Mouse (Mus musculus): ENCODE results near the gene A930017K11Rik. TPM values are rescaled to one million over a fixed set of nuclear protein-coding genes. Genes with fewer than 3 reads are reported as not detected.

A930017K11Rik gene
- polyA plus RNA-seq, 1 experiment: not detected

DNA sequence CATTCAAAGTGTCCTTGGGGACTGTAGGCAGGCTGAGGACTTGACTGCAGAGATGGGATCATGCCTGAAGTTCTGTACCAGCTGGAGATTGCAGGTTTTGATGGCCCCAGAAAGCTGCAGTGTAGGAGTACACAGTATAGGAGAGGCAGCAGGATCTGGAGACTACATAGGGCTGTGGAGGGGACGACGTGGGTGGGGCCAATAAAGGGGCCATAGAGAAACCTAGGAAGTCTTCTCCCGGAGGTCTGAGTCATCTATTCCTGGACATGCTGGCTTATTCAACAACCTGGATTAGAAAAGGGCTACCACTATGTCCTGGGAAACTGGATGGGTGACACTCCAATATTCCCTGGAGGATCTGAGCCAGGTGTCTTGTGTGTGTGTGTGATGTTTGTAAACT is 3.4 kb upstream of the A930017K11Rik start:
- H3K4me1 ChIP-seq (ENCODE audit: control insufficient read depth, insufficient read depth, low read length): no peaks in the 10 kb centered on the region; the same call in 1 of the 2 replicates
- TF ChIP-seq POLR2A (IDR thresholded peaks at IDR 0.05; ENCODE audit: borderline replicate concordance, control insufficient read depth, low read depth, low read length) (no peak), CTCF (IDR thresholded peaks at IDR 0.05; ENCODE audit: control insufficient read depth, insufficient read depth, low read length) (no peak)
- H3K4me3 ChIP-seq (replicated peaks; ENCODE audit: control insufficient read depth, low read depth, low read length): no peak overlapping the region
- 47% methylated on average over 3 of the region's 3 CpGs for WGBS
- no peak overlapping the region for H3K27ac ChIP-seq (ENCODE audit: control insufficient read depth, insufficient read depth, low read depth, low read length, poor library complexity)

DNA sequence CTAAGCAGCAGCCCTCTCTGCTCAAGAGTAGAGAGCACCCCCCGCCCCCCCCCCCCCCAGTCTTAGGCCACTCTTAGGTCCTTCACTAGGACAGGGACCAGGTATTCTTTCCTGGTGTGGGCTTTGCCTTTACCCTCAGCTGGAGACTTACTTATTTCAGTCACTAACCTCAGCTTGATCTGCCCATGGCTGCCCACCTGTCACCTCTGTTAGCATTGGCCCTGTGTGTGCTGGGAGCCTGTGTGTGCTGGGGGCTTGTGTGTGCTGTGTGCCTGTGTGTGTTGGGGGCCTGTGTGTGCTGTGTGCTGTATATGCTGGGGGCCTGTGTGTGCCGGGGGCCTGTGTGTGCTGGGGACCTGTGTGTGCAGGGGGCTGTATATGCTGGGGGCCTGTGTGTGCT is 2.3 kb upstream of the A930017K11Rik start:
- WGBS: 66% methylated on average over 2 of the region's 2 CpGs

DNA sequence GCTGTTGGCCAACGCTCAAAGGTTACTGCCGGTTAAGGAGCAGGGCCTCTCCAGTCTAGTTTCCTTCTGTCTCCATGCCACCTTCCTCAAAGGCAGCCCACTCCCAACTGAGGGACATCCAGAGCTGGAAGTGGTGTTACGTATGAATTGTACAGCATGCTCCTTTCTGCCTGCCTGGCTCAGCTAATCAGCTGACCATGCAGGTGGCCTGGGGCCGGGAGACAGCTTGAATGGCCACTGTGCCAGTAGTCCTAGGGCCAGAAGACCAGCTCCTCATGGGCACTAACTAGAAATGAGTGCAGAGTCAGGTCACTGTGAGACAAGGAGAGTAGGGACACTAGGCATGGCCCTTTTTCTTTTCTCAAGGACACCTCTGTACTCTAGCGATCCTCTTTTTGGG is 796 bp upstream of the A930017K11Rik start:
- WGBS: 83% methylated on average over 5 of the region's 5 CpGs
- H3K4me3 ChIP-seq (replicated peaks; ENCODE audit: control insufficient read depth, low read depth, low read length): no peak overlapping the region
- H3K27ac ChIP-seq (ENCODE audit: control insufficient read depth, insufficient read depth, low read depth, low read length, poor library complexity): no peak overlapping the region
- TF ChIP-seq POLR2A (IDR thresholded peaks at IDR 0.05; ENCODE audit: borderline replicate concordance, control insufficient read depth, low read depth, low read length): no peak
- TF ChIP-seq CTCF (IDR thresholded peaks at IDR 0.05; ENCODE audit: control insufficient read depth, insufficient read depth, low read length): no peak
- H3K4me1 ChIP-seq (ENCODE audit: control insufficient read depth, insufficient read depth, low read length): no peaks in the 10 kb centered on the region

More for the DNA sequence above, 2.3 kb upstream of the A930017K11Rik start:
- H3K4me1 ChIP-seq (ENCODE audit: control insufficient read depth, insufficient read depth, low read length): no peaks in the 10 kb centered on the region
- no peak overlapping the region for H3K27ac ChIP-seq (ENCODE audit: control insufficient read depth, insufficient read depth, low read depth, low read length, poor library complexity)
- TF ChIP-seq CTCF (IDR thresholded peaks at IDR 0.05; ENCODE audit: control insufficient read depth, insufficient read depth, low read length): no peak
- no peak for TF ChIP-seq POLR2A (IDR thresholded peaks at IDR 0.05; ENCODE audit: borderline replicate concordance, control insufficient read depth, low read depth, low read length)
- no peak overlapping the region for H3K4me3 ChIP-seq (replicated peaks; ENCODE audit: control insufficient read depth, low read depth, low read length)

DNA sequence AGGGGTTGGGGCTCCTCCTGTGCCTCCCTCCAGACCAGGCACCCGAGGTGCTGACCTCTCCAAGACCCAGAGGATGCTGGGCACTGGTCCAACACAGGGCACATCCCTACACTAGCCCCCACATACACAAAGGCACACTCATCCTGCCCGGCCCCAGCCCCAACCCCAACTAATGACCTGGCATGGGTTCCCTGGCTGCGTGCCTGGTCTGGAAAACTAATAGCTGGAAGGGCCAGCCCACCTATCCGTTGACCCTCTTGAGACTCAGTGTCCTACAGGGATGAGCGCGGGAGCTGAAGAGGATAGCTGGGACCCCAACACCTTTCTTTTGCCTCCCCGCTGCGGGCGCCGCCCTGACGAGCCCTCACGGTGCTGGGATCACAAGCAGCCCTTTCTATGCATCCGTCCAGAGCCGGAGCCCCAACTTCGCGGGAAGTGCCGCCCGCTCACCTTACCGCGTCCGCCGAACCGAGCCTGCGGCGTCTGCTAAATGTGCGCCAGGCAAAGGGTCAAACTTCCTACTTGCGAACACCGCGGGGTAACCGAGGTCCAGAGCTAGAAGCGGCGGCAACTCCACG is 1.1 kb downstream of the A930017K11Rik start:
- TF ChIP-seq CTCF (IDR thresholded peaks at IDR 0.05; ENCODE audit: control insufficient read depth, insufficient read depth, low read length): no peak
- TF ChIP-seq POLR2A (IDR thresholded peaks at IDR 0.05; ENCODE audit: borderline replicate concordance, control insufficient read depth, low read depth, low read length): no peak
- Histone ChIP-seq H3K4me1 (ENCODE audit: control insufficient read depth, insufficient read depth, low read length) (no peaks in the 10 kb centered on the region), H3K27ac (ENCODE audit: control insufficient read depth, insufficient read depth, low read depth, low read length, poor library complexity) (no peak overlapping the region; the same call in 1 of the 2 replicates), H3K4me3 (replicated peaks; ENCODE audit: control insufficient read depth, low read depth, low read length) (no peak overlapping the region)
- 1% methylated on average over 33 of the region's 33 CpGs for WGBS

DNA sequence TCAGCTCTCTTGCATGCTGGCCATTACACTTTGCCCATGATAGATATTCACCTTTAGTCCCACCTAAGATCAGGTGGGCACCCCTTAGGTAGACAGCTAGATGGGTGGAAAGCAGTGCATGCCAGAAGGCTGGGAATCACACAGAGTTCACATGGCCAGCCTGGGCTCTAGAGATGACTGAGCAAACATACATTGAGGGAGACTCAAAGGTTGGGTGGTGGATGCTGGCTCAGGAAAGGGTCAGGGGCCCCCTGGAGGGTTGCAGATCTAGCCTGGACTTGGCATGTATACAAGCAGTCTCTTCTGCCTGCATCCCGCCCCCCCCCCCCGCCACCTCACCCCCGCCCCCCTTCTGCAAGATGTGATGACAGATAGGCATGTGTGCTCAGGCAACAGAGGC is 1.7 kb downstream of the A930017K11Rik start:
- TF ChIP-seq CTCF (IDR thresholded peaks at IDR 0.05; ENCODE audit: control insufficient read depth, insufficient read depth, low read length): no peak
- TF ChIP-seq POLR2A (IDR thresholded peaks at IDR 0.05; ENCODE audit: borderline replicate concordance, control insufficient read depth, low read depth, low read length): no peak
- WGBS: 0% methylated on average over 3 of the region's 3 CpGs
- H3K4me3 ChIP-seq (replicated peaks; ENCODE audit: control insufficient read depth, low read depth, low read length): no peak overlapping the region

DNA sequence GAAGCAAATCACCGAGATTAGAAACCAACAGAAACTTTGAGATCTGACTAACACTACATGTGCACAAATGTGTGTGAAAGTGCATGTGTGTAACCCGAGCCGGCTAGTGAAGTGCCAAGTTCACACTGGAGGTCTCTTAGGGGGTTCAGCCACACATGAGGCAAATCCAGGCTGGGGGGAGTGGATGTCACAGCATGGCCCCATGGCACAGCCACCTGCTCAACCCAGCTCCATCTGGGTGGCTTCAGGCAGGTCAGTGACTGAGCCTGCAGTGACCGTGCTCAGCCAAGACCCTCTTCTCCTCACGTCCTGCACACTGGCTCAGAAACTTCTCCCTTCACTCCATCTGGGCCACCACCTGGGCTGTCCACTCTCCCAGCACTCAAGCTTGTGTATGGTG is 2.4 kb downstream of the A930017K11Rik start:
- TF ChIP-seq POLR2A (IDR thresholded peaks at IDR 0.05; ENCODE audit: borderline replicate concordance, control insufficient read depth, low read depth, low read length): no peak
- TF ChIP-seq CTCF (IDR thresholded peaks at IDR 0.05; ENCODE audit: control insufficient read depth, insufficient read depth, low read length): no peak
- Histone ChIP-seq H3K27ac (ENCODE audit: control insufficient read depth, insufficient read depth, low read depth, low read length, poor library complexity) (no peak overlapping the region), H3K4me3 (replicated peaks; ENCODE audit: control insufficient read depth, low read depth, low read length) (no peak overlapping the region), H3K4me1 (ENCODE audit: control insufficient read depth, insufficient read depth, low read length) (0 out of 2 replicates have a peak, but pooled peaks cover 1% of the 10 kb centered on the region)
- 75% methylated on average over 5 of the region's 5 CpGs for WGBS

More for the DNA sequence above, 1.7 kb downstream of the A930017K11Rik start:
- Histone ChIP-seq H3K27ac (ENCODE audit: control insufficient read depth, insufficient read depth, low read depth, low read length, poor library complexity) (no peak overlapping the region), H3K4me1 (ENCODE audit: control insufficient read depth, insufficient read depth, low read length) (0 out of 2 replicates have a peak, but pooled peaks cover 1% of the 10 kb centered on the region)

DNA sequence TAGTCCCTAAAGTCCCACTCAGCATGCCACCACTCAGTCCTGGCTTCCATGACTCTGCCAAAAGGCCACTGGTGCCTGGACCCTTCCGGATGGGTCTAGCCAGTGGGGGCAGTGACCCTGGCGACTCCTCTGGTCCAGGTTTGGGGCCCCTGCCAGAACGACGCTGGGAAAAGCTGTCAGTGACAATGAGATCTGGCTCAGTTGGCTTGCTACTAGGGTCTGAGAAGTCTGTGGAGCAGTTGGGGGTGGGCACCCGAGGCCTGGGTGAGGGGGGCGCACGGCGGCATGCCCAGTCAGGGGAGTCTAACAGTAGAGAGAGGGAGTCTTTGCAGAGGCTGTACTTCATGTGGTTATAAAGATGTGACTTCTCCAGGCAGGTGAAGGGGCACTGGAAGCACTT is 4.3 kb downstream of the A930017K11Rik start:
- TF ChIP-seq CTCF (IDR thresholded peaks at IDR 0.05; ENCODE audit: control insufficient read depth, insufficient read depth, low read length) (no peak), POLR2A (IDR thresholded peaks at IDR 0.05; ENCODE audit: borderline replicate concordance, control insufficient read depth, low read depth, low read length) (no peak)
- peaks cover 1% of the 10 kb centered on the region; the same call in 1 of the 2 replicates for H3K4me1 ChIP-seq (ENCODE audit: control insufficient read depth, insufficient read depth, low read length)
- H3K27ac ChIP-seq (ENCODE audit: control insufficient read depth, insufficient read depth, low read depth, low read length, poor library complexity): no peak overlapping the region
- WGBS: 81% methylated on average over 8 of the region's 8 CpGs
- H3K4me3 ChIP-seq (replicated peaks; ENCODE audit: control insufficient read depth, low read depth, low read length): no peak overlapping the region

DNA sequence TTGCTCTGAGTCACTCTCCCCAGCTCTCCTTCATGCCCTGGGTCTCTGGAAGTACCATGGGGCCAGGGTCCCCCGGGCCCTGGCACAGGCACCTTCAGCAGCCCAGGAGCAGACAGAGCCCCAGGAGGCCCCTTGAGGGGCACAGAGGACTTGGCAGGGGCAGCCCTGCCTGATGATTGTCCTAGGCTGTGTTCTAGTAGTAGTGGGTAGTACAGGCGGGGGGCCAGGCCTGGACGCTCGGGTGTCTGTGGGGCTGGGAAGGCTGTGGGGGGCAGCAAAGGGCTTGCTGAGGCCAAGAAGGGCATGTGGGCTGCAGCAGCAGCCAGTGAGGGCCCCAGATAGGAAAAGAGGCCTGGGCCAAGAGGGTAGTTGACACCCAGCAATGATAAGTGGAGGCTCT is 4.8 kb downstream of the A930017K11Rik start:
- 78% methylated on average over 4 of the region's 4 CpGs for WGBS
- no peak overlapping the region for H3K27ac ChIP-seq (ENCODE audit: control insufficient read depth, insufficient read depth, low read depth, low read length, poor library complexity)
- TF ChIP-seq POLR2A (IDR thresholded peaks at IDR 0.05; ENCODE audit: borderline replicate concordance, control insufficient read depth, low read depth, low read length) (no peak), CTCF (IDR thresholded peaks at IDR 0.05; ENCODE audit: control insufficient read depth, insufficient read depth, low read length) (no peak)
- peaks cover 2% of the 10 kb centered on the region; the same call in 1 of the 2 replicates for H3K4me1 ChIP-seq (ENCODE audit: control insufficient read depth, insufficient read depth, low read length)
- no peak overlapping the region for H3K4me3 ChIP-seq (replicated peaks; ENCODE audit: control insufficient read depth, low read depth, low read length)
